Mouse (Mus musculus) frontal cortex, adult (tissue): ENCODE measurements around the gene Ppp1r27.
A peak's percentile ranks its signal among the peaks of the same experiment; 100 is the strongest.
"Not testable (repeated sequence)": the region's sequence is repeated elsewhere in the genome, so short reads cannot be mapped to it uniquely, and the experiment has no call there.

ENCODE experiments used
- ATAC-seq: cut with Nextera tagmentation; 2 replicates; pipeline ENCODE4 v1.9.2; 2017; ENCODE audit warnings: mild to moderate bottlenecking, moderate library complexity, mixed read lengths; ENCODE audit not compliant: low TSS enrichment

Gene Ppp1r27

GRCm38 (mm10) chr11:120550810-120551440, at the start of gene Ppp1r27:
TSS of gene Ppp1r27 (minus strand) at chr11:120551132.
- no peak for ATAC-seq

GRCm38 (mm10) chr11:120600716-120601115, 49.8 kb upstream of the Ppp1r27 start:
- ATAC-seq = no peak

- ATAC-seq = no peak
Measured at GRCm38 (mm10) chr11:120598990-120599549, 48.1 kb upstream of the Ppp1r27 start.

GRCm38 (mm10) chr11:120598283-120598989, 47.5 kb upstream of the Ppp1r27 start, which contains the start of the genes Alyref and Anapc11:
TSS of gene Alyref (minus strand) at chr11:120598365.
TSS of gene Anapc11 (plus strand) at chr11:120598421.
- ATAC-seq = peak; percentile 99

- no peak; the same call in 1 of the 2 replicates for ATAC-seq
Measured at GRCm38 (mm10) chr11:120597240-120598235, 46.6 kb upstream of the Ppp1r27 start.

- ATAC-seq = no peak
Measured at GRCm38 (mm10) chr11:120588531-120588930, 37.6 kb upstream of the Ppp1r27 start.

GRCm38 (mm10) chr11:120583937-120584336, 33.0 kb upstream of the Ppp1r27 start:
- ATAC-seq = no peak

GRCm38 (mm10) chr11:120582982-120583293, 32.0 kb upstream of the Ppp1r27 start:
- ATAC-seq = not testable (repeated sequence)

- no peak for ATAC-seq
Measured at GRCm38 (mm10) chr11:120582268-120582981, 31.5 kb upstream of the Ppp1r27 start.

GRCm38 (mm10) chr11:120581490-120582267, 30.7 kb upstream of the Ppp1r27 start, which contains the start of gene Arhgdia:
TSS of gene Arhgdia (minus strand) at chr11:120581624.
- peak; percentile 57; the same call in 1 of the 2 replicates for ATAC-seq

- ATAC-seq = 0 out of 2 replicates have a peak, but pooled peaks have one; percentile 12
Measured at GRCm38 (mm10) chr11:120580871-120581331, 30.0 kb upstream of the Ppp1r27 start.

- no peak for ATAC-seq
Measured at GRCm38 (mm10) chr11:120580190-120580589, 29.3 kb upstream of the Ppp1r27 start.

GRCm38 (mm10) chr11:120579316-120580107, 28.6 kb upstream of the Ppp1r27 start:
- no peak for ATAC-seq

GRCm38 (mm10) chr11:120578694-120579243, 27.8 kb upstream of the Ppp1r27 start:
- no peak for ATAC-seq

- ATAC-seq = no peak
Measured at GRCm38 (mm10) chr11:120578024-120578693, 27.2 kb upstream of the Ppp1r27 start.

- no peak for ATAC-seq
Measured at GRCm38 (mm10) chr11:120577211-120578023, 26.5 kb upstream of the Ppp1r27 start.

- ATAC-seq = no peak
Measured at GRCm38 (mm10) chr11:120576365-120576981, 25.5 kb upstream of the Ppp1r27 start.
